Mouse (Mus musculus) CH12.LX (cell line): ENCODE measurements at regions not wholly inside any gene's neighbourhood (a gene's known extent, or its start where the extent isn't known, plus 50 kb on each side); places are given as distances from the start of the nearest gene placed in this dataset.

ENCODE experiments used
- DNase-seq: peaks from one replicate; pipeline ENCODE4 v3.0.0-alpha.2; 2013; ENCODE audit errors: extremely low read depth
- H3K27ac ChIP-seq: 2 replicates; pipeline ENCODE4 v1.5.1; 2012; ENCODE audit warnings: low read depth, mild to moderate bottlenecking, control low read depth, moderate library complexity; ENCODE audit not compliant: insufficient read depth
- H3K27me3 ChIP-seq: replicated peaks from 2 replicates; pipeline ENCODE3; 2012; ENCODE audit warnings: inconsistent platforms
- H3K36me3 ChIP-seq, 2 experiments: replicated peaks in 1 of 2; 2 replicates each; pipeline versions ENCODE3 to v1.6.1; 2012; ENCODE audit warnings: inconsistent platforms in 1 of 2, low read length in 1 of 2, mild to moderate bottlenecking in 1 of 2, mixed read lengths in 1 of 2, moderate library complexity in 1 of 2; ENCODE audit not compliant: control insufficient read depth in 1 of 2, insufficient read depth in 1 of 2
- H3K4me1 ChIP-seq, 2 experiments: 2 replicates each; pipeline ENCODE4 v1.6.1; 2012; ENCODE audit warnings: inconsistent platforms in 1 of 2, moderate library complexity in 1 of 2; ENCODE audit not compliant: insufficient read depth in 2 of 2, control insufficient read depth in 1 of 2
- H3K4me2 ChIP-seq: 2 replicates; pipeline ENCODE4 v1.6.1; 2012; ENCODE audit warnings: low read depth, mild to moderate bottlenecking, control low read depth; ENCODE audit not compliant: poor library complexity, insufficient read depth, severe bottlenecking
- H3K4me3 ChIP-seq, 3 experiments: fragments of 150-350 bp in 1 of 3; sonication (generic) in 1 of 3; replicated peaks in 1 of 3; 2 replicates each; pipeline versions ENCODE3 to v1.5.1; 2011 to 2012; ENCODE audit warnings: low read depth in 2 of 3, low read length in 2 of 3, mild to moderate bottlenecking in 2 of 3, moderate library complexity in 2 of 3, control low read depth in 1 of 3, improper control_type of control experiment in 1 of 3, inconsistent platforms in 1 of 3, mixed read lengths in 1 of 3; ENCODE audit not compliant: poor library complexity in 1 of 3
- H3K79me2 ChIP-seq: replicated peaks from 2 replicates; pipeline ENCODE4 v1.6.1; 2012; ENCODE audit warnings: mild to moderate bottlenecking, moderate library complexity; ENCODE audit not compliant: control insufficient read depth, poor library complexity, insufficient read depth, severe bottlenecking; ENCODE audit errors: extremely low read depth
- H3K9ac ChIP-seq: 2 replicates; pipeline ENCODE4 v1.6.1; 2012; ENCODE audit warnings: low read depth, mild to moderate bottlenecking, control low read depth, moderate library complexity; ENCODE audit not compliant: insufficient read depth
- H3K9me3 ChIP-seq: replicated peaks from 2 replicates; pipeline ENCODE3; 2012; ENCODE audit warnings: low read length, inconsistent platforms, mixed read lengths
- BHLHE40 ChIP-seq: IDR thresholded peaks from 2 replicates; pipeline ENCODE4 v1.6.1; 2011; ENCODE audit warnings: mild to moderate bottlenecking, low read depth, low read length, improper control_type of control experiment
- CTCF ChIP-seq, 2 experiments: IDR thresholded peaks in 1 of 2; conservative IDR thresholded peaks in 1 of 2; 2 replicates each; pipeline ENCODE4 v1.5.1; 2011 to 2012; ENCODE audit warnings: low read depth in 2 of 2, low read length in 2 of 2, improper control_type of control experiment in 1 of 2, inconsistent platforms in 1 of 2, mild to moderate bottlenecking in 1 of 2, moderate library complexity in 1 of 2
- E2F4 ChIP-seq: IDR thresholded peaks from 2 replicates; pipeline ENCODE4 v1.6.1; 2011; ENCODE audit warnings: low read depth, low read length, improper control_type of control experiment; ENCODE audit not compliant: insufficient replicate concordance
- ELF1 ChIP-seq: IDR thresholded peaks from 2 replicates; pipeline ENCODE4 v1.6.1; 2014; ENCODE audit warnings: low read depth, mild to moderate bottlenecking, inconsistent platforms, low read length, improper control_type of control experiment
- ETS1 ChIP-seq: conservative IDR thresholded peaks from 2 replicates; pipeline ENCODE4 v1.6.1; 2012; ENCODE audit warnings: low read depth, mild to moderate bottlenecking, inconsistent platforms, low read length, improper control_type of control experiment, moderate library complexity
- GABPA ChIP-seq: IDR thresholded peaks from 2 replicates; pipeline ENCODE4 v1.6.1; 2012; ENCODE audit warnings: low read depth, low read length, improper control_type of control experiment, inconsistent platforms; ENCODE audit not compliant: insufficient replicate concordance
- HCFC1 ChIP-seq: IDR thresholded peaks from 2 replicates; pipeline ENCODE4 v1.6.1; 2012; ENCODE audit warnings: low read depth, mild to moderate bottlenecking, inconsistent platforms, low read length, improper control_type of control experiment
- JUN ChIP-seq: IDR thresholded peaks from 2 replicates; pipeline ENCODE4 v1.6.1; 2011; ENCODE audit warnings: low read depth, mild to moderate bottlenecking, low read length, improper control_type of control experiment, moderate library complexity; ENCODE audit not compliant: insufficient read depth
- JUND ChIP-seq: conservative IDR thresholded peaks from 2 replicates; pipeline ENCODE4 v1.6.1; 2011; ENCODE audit warnings: low read depth, low read length, improper control_type of control experiment
- MAX ChIP-seq: IDR thresholded peaks from 2 replicates; pipeline ENCODE4 v1.6.1; 2011; ENCODE audit warnings: low read length, improper control_type of control experiment
- MAZ ChIP-seq: IDR thresholded peaks from 2 replicates; pipeline ENCODE4 v1.6.1; 2012; ENCODE audit warnings: low read depth, mild to moderate bottlenecking, inconsistent platforms, low read length, improper control_type of control experiment, moderate library complexity
- MEF2A ChIP-seq: IDR thresholded peaks from 2 replicates; pipeline ENCODE4 v1.6.1; 2014; ENCODE audit warnings: low read depth, mild to moderate bottlenecking, inconsistent platforms, low read length, improper control_type of control experiment, borderline replicate concordance
- NELFE ChIP-seq: IDR thresholded peaks from 2 replicates; pipeline ENCODE4 v1.6.1; 2011; ENCODE audit warnings: low read depth, low read length, improper control_type of control experiment
- PAX5 ChIP-seq: IDR thresholded peaks from 2 replicates; pipeline ENCODE4 v1.6.1; 2012; ENCODE audit warnings: low read length, inconsistent platforms, mixed read lengths
- POLR2A ChIP-seq: IDR thresholded peaks from 2 replicates; pipeline ENCODE4 v1.6.1; 2011; ENCODE audit warnings: low read depth, mild to moderate bottlenecking, improper control_type of control experiment, low read length
- RAD21 ChIP-seq: IDR thresholded peaks from 2 replicates; pipeline ENCODE4 v1.6.1; 2011; ENCODE audit warnings: low read depth, mild to moderate bottlenecking, low read length, improper control_type of control experiment, moderate library complexity
- RCOR1 ChIP-seq: conservative IDR thresholded peaks from 2 replicates; pipeline ENCODE4 v1.6.1; 2012; ENCODE audit warnings: low read depth, mild to moderate bottlenecking, inconsistent platforms, low read length, improper control_type of control experiment
- SIN3A ChIP-seq: IDR thresholded peaks from 2 replicates; pipeline ENCODE4 v1.6.1; 2012; ENCODE audit warnings: low read length, improper control_type of control experiment, inconsistent platforms
- UBTF ChIP-seq: IDR thresholded peaks from 2 replicates; pipeline ENCODE4 v1.6.1; 2012; ENCODE audit warnings: low read depth, mild to moderate bottlenecking, inconsistent platforms, low read length, improper control_type of control experiment, moderate library complexity
- USF1 ChIP-seq: IDR thresholded peaks from 2 replicates; pipeline ENCODE4 v1.6.1; 2014; ENCODE audit warnings: low read depth, mild to moderate bottlenecking, inconsistent platforms, low read length, improper control_type of control experiment
- USF2 ChIP-seq: conservative IDR thresholded peaks from 2 replicates; pipeline ENCODE4 v1.6.1; 2011; ENCODE audit warnings: low read depth, low read length, improper control_type of control experiment
- ZC3H11A ChIP-seq: IDR thresholded peaks from 2 replicates; pipeline ENCODE4 v1.6.1; 2012; ENCODE audit warnings: low read depth, mild to moderate bottlenecking, inconsistent platforms, low read length, improper control_type of control experiment
- ZKSCAN1 ChIP-seq: IDR thresholded peaks from 2 replicates; pipeline ENCODE4 v1.6.1; 2012; ENCODE audit warnings: low read depth, inconsistent platforms, low read length, improper control_type of control experiment, borderline replicate concordance
- ZMIZ1 ChIP-seq: IDR thresholded peaks from 2 replicates; pipeline ENCODE4 v1.6.1; 2012; ENCODE audit warnings: low read depth, mild to moderate bottlenecking, inconsistent platforms, low read length, improper control_type of control experiment
- dilution Hi-C: fragments of 300-500 bp; cut with MboI; formaldehyde crosslinking; loops from 2 replicates; pipeline ENCODE4 v1.14.3; 2020; ENCODE audit warnings: low sequenced_read_pairs; ENCODE audit not compliant: extremely low pct_unique_long_range_greater_than_20kb, extremely low pct_ligation_motif_present
- in situ Hi-C: fragments of 300-500 bp; cut with MboI; formaldehyde crosslinking; loops from 3 replicates; pipeline ENCODE4 v1.14.3; 2019; ENCODE audit warnings: low sequenced_read_pairs, low pct_ligation_motif_present, low pct_unique_long_range_greater_than_20kb, mixed read lengths

- Histone ChIP-seq H3K9me3 (no peaks in the 10 kb centered on the region), H3K9ac (no peak overlapping the region), H3K4me1 (no peaks in the 10 kb centered on the region), H3K27me3 (no peaks in the 10 kb centered on the region), H3K27ac (no peak overlapping the region), H3K36me3 (no peaks in the 10 kb centered on the region), H3K4me2 (no peak overlapping the region), H3K79me2 (no peaks in the 10 kb centered on the region), H3K4me3 (no peak overlapping the region)
- dilution Hi-C loops (no loop called here), in situ Hi-C loops (no loop called here)
- DNase-seq = no peak
- TF ChIP-seq GABPA (no peak), RCOR1 (no peak), JUN (no peak), MEF2A (no peak), BHLHE40 (no peak), UBTF (no peak), JUND (no peak), ZKSCAN1 (no peak), MAZ (no peak), NELFE (no peak), SIN3A (no peak), USF2 (no peak)
These were observed 358.4 kb downstream of the Gm21750 start for GRCm38 (mm10) chr14:74019421-74019820.

GRCm38 (mm10) chr14:74047009-74047694 is 386.1 kb downstream of the Gm21750 start:
- no peaks in the 10 kb centered on the region for H3K36me3 ChIP-seq
- DNase-seq = no peak
- no peak overlapping the region for H3K4me2 ChIP-seq
- H3K9ac ChIP-seq = no peak overlapping the region
- no peak overlapping the region for H3K4me3 ChIP-seq
- TF ChIP-seq CTCF (conservative IDR thresholded peaks at IDR 0.05 in 1 of 2, IDR thresholded peaks at IDR 0.05 in 1 of 2; ENCODE audit: low read depth in 2 of 2, low read length in 2 of 2) (no peak), POLR2A (no peak), HCFC1 (no peak), MAX (no peak), ELF1 (no peak), RAD21 (no peak), BHLHE40 (no peak), ZC3H11A (no peak), SIN3A (no peak), ZMIZ1 (no peak), PAX5 (no peak), NELFE (no peak), ZKSCAN1 (no peak), USF1 (no peak), ETS1 (no peak), E2F4 (no peak)
- in situ Hi-C loops (no loop called here), dilution Hi-C loops (no loop called here)
- no peaks in the 10 kb centered on the region for H3K79me2 ChIP-seq
- no peak overlapping the region for H3K27ac ChIP-seq
- H3K9me3 ChIP-seq = no peaks in the 10 kb centered on the region
- no peaks in the 10 kb centered on the region for H3K4me1 ChIP-seq
- no peaks in the 10 kb centered on the region for H3K27me3 ChIP-seq
